Mouse (Mus musculus) heart, embryonic 14.5 days (tissue): Measurements from ENCODE around the gene Smurf2. TPM values are rescaled to one million over a fixed set of nuclear protein-coding genes. Genes with fewer than 3 reads are reported as not detected.

Experiments
- ATAC-seq: fragments of 200-750 bp; cut with Nextera tagmentation; 2 replicates; pipeline ENCODE4 v1.8.0; 2017; ENCODE audit warnings: low read depth, moderate TSS enrichment; ENCODE audit not compliant: insufficient number of reproducible peaks, insufficient read depth, low FRiP score
- H3K27ac ChIP-seq, 2 experiments: fragments of 200-500 bp in 1 of 2; fragments of 300-500 bp in 1 of 2; sonication (generic) in 1 of 2; replicated peaks in 1 of 2; 2 replicates each; pipeline ENCODE4 v1.5.1; 2012 to 2014; ENCODE audit warnings: low read depth in 2 of 2, low read length in 2 of 2, control low read depth in 1 of 2, mild to moderate bottlenecking in 1 of 2, mixed read lengths in 1 of 2; ENCODE audit not compliant: control insufficient read depth in 1 of 2, insufficient read depth in 1 of 2
- H3K27me3 ChIP-seq: fragments of 300-500 bp; sonication (generic); 2 replicates; pipeline ENCODE4 v1.6.1; 2014; ENCODE audit warnings: mild to moderate bottlenecking, low read length, control low read depth; ENCODE audit not compliant: control insufficient read depth, insufficient read depth
- H3K36me3 ChIP-seq: fragments of 300-500 bp; sonication (generic); 2 replicates; pipeline ENCODE4 v1.6.1; 2014; ENCODE audit warnings: mild to moderate bottlenecking, control low read depth, low read length, mixed read lengths; ENCODE audit not compliant: control insufficient read depth, insufficient read depth
- H3K4me1 ChIP-seq, 2 experiments: fragments of 200-500 bp in 1 of 2; fragments of 300-500 bp in 1 of 2; sonication (generic) in 1 of 2; 2 replicates each; pipeline ENCODE4 v1.6.1; 2012 to 2014; ENCODE audit warnings: low read length in 2 of 2, control low read depth in 1 of 2, mixed read lengths in 1 of 2; ENCODE audit not compliant: control insufficient read depth in 2 of 2, insufficient read depth in 2 of 2
- H3K4me2 ChIP-seq: fragments of 300-500 bp; sonication (generic); 2 replicates; pipeline ENCODE4 v1.6.1; 2014; ENCODE audit warnings: mild to moderate bottlenecking, low read length
- H3K4me3 ChIP-seq, 2 experiments: fragments of 200-500 bp in 1 of 2; fragments of 300-500 bp in 1 of 2; sonication (generic) in 1 of 2; 2 replicates each; pipeline ENCODE4 v1.5.1; 2012 to 2014; ENCODE audit warnings: low read length in 2 of 2, mild to moderate bottlenecking in 2 of 2, control low read depth in 1 of 2, low read depth in 1 of 2, moderate library complexity in 1 of 2; ENCODE audit not compliant: control insufficient read depth in 1 of 2, insufficient read depth in 1 of 2
- H3K9ac ChIP-seq: fragments of 300-500 bp; sonication (generic); 2 replicates; pipeline ENCODE4 v1.6.1; 2014; ENCODE audit warnings: mild to moderate bottlenecking, low read length
- H3K9me3 ChIP-seq: fragments of 300-500 bp; sonication (generic); 2 replicates; pipeline ENCODE4 v1.6.1; 2016; ENCODE audit warnings: low read length, control low read depth; ENCODE audit not compliant: control insufficient read depth
- WGBS: fragments of 180-500 bp; shearing (Covaris S2); extraction: QIAGEN DNeasy Blood & Tissue Kit; methylation state at CpG from one replicate; pipeline ENCODE4 v1.1.7; 2014; 5-methylcytosine and 5-hydroxymethylcytosine counted together
- polyA plus RNA-seq: library from polyadenylated mRNA; unstranded; fragments of >200 nt; fragmentation: Nextera tagmentation; extraction: Ambion mirVana; gene quantifications from 2 replicates; pipeline ENCODE4 v1.2.1, GENCODE M21; 2014

Smurf2 gene
- polyA plus RNA-seq, 1 experiment from 2014 or later: 17.4 TPM

DNA sequence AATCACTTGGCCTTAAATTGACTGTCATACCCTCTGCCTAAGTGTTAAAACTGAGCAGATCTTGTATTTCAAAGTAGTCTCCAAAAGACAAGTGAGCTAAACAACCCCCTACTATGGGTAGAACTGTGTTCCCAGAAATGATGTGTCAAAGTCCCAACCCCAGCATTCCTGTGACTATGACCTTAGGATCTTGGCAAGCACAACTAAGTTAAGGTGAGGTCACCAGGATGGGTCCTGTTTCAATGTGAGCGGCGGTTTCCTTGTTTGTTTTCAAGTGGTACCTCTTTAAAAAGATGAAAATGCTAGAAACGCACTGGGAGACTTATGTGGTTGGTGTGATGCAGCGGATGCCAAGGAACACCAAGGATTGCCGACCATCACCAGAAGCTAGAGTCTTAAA is 7.4 kb upstream of the Smurf2 start:
- no peak overlapping the region for H3K4me3 ChIP-seq
- H3K4me1 ChIP-seq: no peaks in the 10 kb centered on the region
- no peak overlapping the region for H3K4me2 ChIP-seq
- no peak overlapping the region for H3K27ac ChIP-seq
- H3K27me3 ChIP-seq: no peaks in the 10 kb centered on the region
- H3K9me3 ChIP-seq: 0 out of 2 replicates have a peak, but pooled peaks cover 5% of the 10 kb centered on the region
- no peaks in the 10 kb centered on the region for H3K36me3 ChIP-seq
- ATAC-seq: no peak
- WGBS: 86% methylated on average over 5 of the region's 5 CpGs
- H3K9ac ChIP-seq: no peak overlapping the region

GRCm38 (mm10) chr11:106927226-106927625 is 6.7 kb upstream of the Smurf2 start:
- 94% methylated on average over 5 of the region's 5 CpGs for WGBS
- ATAC-seq: no peak
- H3K9ac ChIP-seq: no peak overlapping the region
- H3K4me2 ChIP-seq: no peak overlapping the region
- no peak overlapping the region for H3K27ac ChIP-seq
- no peak overlapping the region for H3K4me3 ChIP-seq
- H3K36me3 ChIP-seq: no peaks in the 10 kb centered on the region
- H3K4me1 ChIP-seq: no peaks in the 10 kb centered on the region
- no peaks in the 10 kb centered on the region for H3K27me3 ChIP-seq
- H3K9me3 ChIP-seq: 0 out of 2 replicates have a peak, but pooled peaks cover 5% of the 10 kb centered on the region

GRCm38 (mm10) chr11:106926732-106927131 is 6.2 kb upstream of the Smurf2 start:
- Histone ChIP-seq H3K9ac (no peak overlapping the region), H3K4me3 (no peak overlapping the region), H3K27ac (no peak overlapping the region), H3K4me2 (no peak overlapping the region), H3K27me3 (no peaks in the 10 kb centered on the region), H3K9me3 (0 out of 2 replicates have a peak, but pooled peaks cover 5% of the 10 kb centered on the region), H3K36me3 (no peaks in the 10 kb centered on the region), H3K4me1 (no peaks in the 10 kb centered on the region)
- 75% methylated on average over 4 of the region's 4 CpGs for WGBS
- no peak for ATAC-seq

DNA sequence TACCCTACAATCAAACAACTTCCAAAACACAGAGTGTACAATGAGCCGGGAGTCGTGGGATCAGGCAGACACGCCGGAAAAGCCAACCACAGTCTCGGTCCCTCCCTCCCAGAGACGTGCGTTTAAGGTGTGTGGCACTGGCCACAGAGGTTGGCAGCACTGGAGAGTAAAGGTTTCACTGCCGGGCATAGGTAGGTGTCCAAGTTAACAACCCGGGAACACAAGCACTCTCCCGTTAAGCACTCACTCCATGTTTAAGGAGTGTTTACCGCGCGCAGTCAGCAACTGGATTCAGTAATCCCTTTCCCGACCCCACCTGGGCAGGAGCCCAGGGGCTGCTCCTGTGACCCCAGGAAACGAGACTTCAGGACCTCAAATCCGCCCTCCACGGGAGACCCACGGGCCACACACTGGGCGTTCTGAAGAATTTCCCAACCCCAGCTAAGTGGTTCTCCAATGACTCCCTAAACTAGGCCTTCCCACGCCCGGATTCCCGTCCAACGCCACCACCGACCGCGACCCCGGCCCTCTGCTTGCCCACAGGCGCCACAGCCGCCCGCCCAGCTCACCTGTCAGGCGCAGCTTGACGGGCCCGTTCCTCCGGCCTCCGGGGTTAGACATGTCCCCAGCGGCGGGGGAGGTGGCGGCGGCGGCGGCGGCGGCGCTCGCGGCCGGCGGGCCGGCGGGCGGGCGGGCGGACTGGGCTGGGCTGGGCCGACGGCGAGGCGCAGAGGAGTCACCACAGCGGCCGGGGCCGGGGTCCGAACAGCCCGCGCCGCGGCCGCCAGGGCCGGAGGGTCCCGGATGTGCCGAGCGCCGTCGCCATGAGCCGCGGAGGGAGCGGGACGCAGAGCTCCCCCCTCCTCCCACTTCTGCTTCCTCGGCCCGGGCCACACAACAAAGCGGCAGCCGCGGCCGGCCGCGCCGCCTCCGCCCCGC is 634 bp downstream of the Smurf2 start:
- Histone ChIP-seq H3K4me2 (peak overlapping the region; percentile 72), H3K4me1 (peaks cover 5 to 21% of the 10 kb centered on the region in 2 experiments), H3K27ac (peak overlapping the region; percentile 91 to 95), H3K9me3 (no peaks in the 10 kb centered on the region), H3K9ac (peak overlapping the region; percentile 94), H3K4me3 (peak overlapping the region; percentile 91 to 96), H3K27me3 (no peaks in the 10 kb centered on the region), H3K36me3 (no peaks in the 10 kb centered on the region)
- ATAC-seq: peak; percentile 79
- WGBS: under 1% methylated on average over 61 of the region's 87 CpGs

GRCm38 (mm10) chr11:106918901-106919300 is 1.6 kb downstream of the Smurf2 start:
- H3K4me1 ChIP-seq: peaks cover 5 to 21% of the 10 kb centered on the region in 2 experiments
- no peak for ATAC-seq
- no peaks in the 10 kb centered on the region for H3K9me3 ChIP-seq
- peak overlapping the region; percentile 94 for H3K9ac ChIP-seq
- no peak overlapping the region for H3K27ac ChIP-seq
- peak overlapping the region; percentile 72 for H3K4me2 ChIP-seq
- H3K4me3 ChIP-seq: peak overlapping the region; percentile 91 to 96; a peak in 3 of 4 replicates
- no peaks in the 10 kb centered on the region for H3K27me3 ChIP-seq
- WGBS: 31% methylated on average over 8 of the region's 8 CpGs
- no peaks in the 10 kb centered on the region for H3K36me3 ChIP-seq

GRCm38 (mm10) chr11:106911257-106911656 is 9.3 kb downstream of the Smurf2 start:
- Histone ChIP-seq H3K27me3 (no peaks in the 10 kb centered on the region), H3K9me3 (no peaks in the 10 kb centered on the region), H3K4me1 (peaks cover 0 to 2% of the 10 kb centered on the region in 2 experiments; a peak in 1 of 4 replicates), H3K9ac (no peak overlapping the region), H3K36me3 (no peaks in the 10 kb centered on the region), H3K4me3 (no peak overlapping the region), H3K4me2 (no peak overlapping the region), H3K27ac (no peak overlapping the region)
- ATAC-seq: no peak

- no peak for ATAC-seq
- Histone ChIP-seq H3K9ac (no peak overlapping the region), H3K4me3 (no peak overlapping the region), H3K27me3 (no peaks in the 10 kb centered on the region), H3K36me3 (0 out of 2 replicates have a peak, but pooled peaks cover 3% of the 10 kb centered on the region), H3K9me3 (no peaks in the 10 kb centered on the region), H3K4me2 (no peak overlapping the region), H3K27ac (no peak overlapping the region), H3K4me1 (no peaks in the 10 kb centered on the region)
Measured at GRCm38 (mm10) chr11:106908016-106908415, 12.5 kb downstream of the Smurf2 start.
